Mouse (Mus musculus) intestine, embryonic 15.5 days (tissue): Measurements from ENCODE around the gene AU041133. TPM values are rescaled to one million over a fixed set of nuclear protein-coding genes. Genes with fewer than 3 reads are reported as not detected.

ENCODE experiments used
- polyA plus RNA-seq: library from polyadenylated mRNA; unstranded; fragments of >200 nt; fragmentation: Nextera tagmentation; extraction: Ambion mirVana; gene quantifications from 2 replicates; pipeline ENCODE4 v1.2.1, GENCODE M21; 2015

The AU041133 gene
- polyA plus RNA-seq, 1 experiment from 2014 or later = 5.4 TPM

Other genes with a start within 250 kb of the AU041133 start
- gene Zfp781, start 197.5 kb upstream of the AU041133 start, polyA plus RNA-seq = 2.3 and 2.7 TPM in 2 replicates
- 10.7 and 11.3 TPM in 2 replicates for gene Zfp873, start 79.9 kb upstream of the AU041133 start, polyA plus RNA-seq
- gene BC024063, start 44.7 kb upstream of the AU041133 start, polyA plus RNA-seq = 3.1 and 3.8 TPM in 2 replicates
- gene Zfp938, start 113.3 kb downstream of the AU041133 start, polyA plus RNA-seq = 12.6 and 13.8 TPM in 2 replicates
- gene 4932415D10Rik, start 188.6 kb downstream of the AU041133 start, polyA plus RNA-seq = not detected in 2 replicates
- 8.6 and 9.1 TPM in 2 replicates for gene Gm4924, start 226.2 kb downstream of the AU041133 start, polyA plus RNA-seq